8 mouse cellular contexts compared by ENCODE assay signal in the genomic region with DNA sequence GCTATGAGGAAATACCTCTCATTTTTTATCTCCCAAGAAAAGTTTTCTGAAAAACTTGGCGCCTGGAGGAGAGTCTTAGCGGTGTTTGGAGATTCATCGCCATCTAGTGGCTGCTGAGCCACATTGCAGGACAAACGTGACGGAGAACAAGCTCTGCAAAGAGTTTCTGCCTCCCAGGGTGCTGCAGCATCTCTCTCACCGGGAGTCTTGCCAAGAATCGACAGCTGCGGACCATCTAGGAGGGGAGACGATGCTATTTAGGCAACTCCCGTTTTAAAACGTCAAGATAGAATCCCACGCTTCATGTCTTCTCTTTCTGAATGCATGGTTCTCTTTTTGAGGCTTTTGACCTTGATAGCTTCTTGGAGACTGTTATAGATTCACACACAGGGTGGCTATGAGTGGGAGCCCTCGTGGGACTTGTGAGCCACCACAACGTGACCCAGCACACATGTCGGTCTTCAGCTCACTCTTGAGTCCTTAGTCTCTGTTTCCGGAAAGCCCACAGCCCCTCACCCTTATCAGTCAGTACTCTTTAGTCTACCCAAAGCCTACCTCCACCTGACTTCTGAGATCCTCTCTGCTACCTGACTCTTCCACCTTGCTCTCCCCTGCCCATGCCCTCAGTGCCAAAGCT.
A peak's percentile ranks its signal among the peaks of the same experiment; 100 is the strongest.
DNase-seq lines count a peak whose midpoint lies in the region; ATAC-seq and TF ChIP-seq lines count a peak whose summit lies in the region.

No protein-coding gene starts in this region.

- no peaks in the 10 kb centered on the region for H3K27me3 ChIP-seq in heart, embryonic 11.5 days (ENCODE audit: control insufficient read depth, insufficient read depth, low read length)
- H3K27me3 ChIP-seq in kidney, embryonic 15.5 days = 0 out of 2 replicates have a peak, but pooled peaks cover 5% of the 10 kb centered on the region
- H3K27me3 ChIP-seq in limb, embryonic 15.5 days = 0 out of 2 replicates have a peak, but pooled peaks cover 8% of the 10 kb centered on the region

- H3K4me3 ChIP-seq in bone marrow macrophage, adult 2 months (ENCODE audit: insufficient read depth, low read length) = no peak overlapping the region
- H3K4me3 ChIP-seq in embryonic fibroblast, embryonic 13.5 days (ENCODE audit: insufficient read depth, low read length) = no peak overlapping the region
- no peak overlapping the region for H3K4me3 ChIP-seq in heart, embryonic 11.5 days (ENCODE audit: low read depth, low read length)
- H3K4me3 ChIP-seq in kidney, embryonic 15.5 days (replicated peaks) = peak overlapping the region; percentile 19
- H3K4me3 ChIP-seq in limb, embryonic 15.5 days = peak overlapping the region; percentile 3; the same call in 1 of the 2 replicates

- H3K27ac ChIP-seq in bone marrow macrophage, adult 2 months (ENCODE audit: insufficient read depth, low read depth, low read length) = no peak overlapping the region
- no peak overlapping the region for H3K27ac ChIP-seq in embryonic fibroblast, embryonic 13.5 days (ENCODE audit: insufficient read depth, low read length)
- H3K27ac ChIP-seq in heart, embryonic 11.5 days (ENCODE audit: low read depth, low read length) = no peak overlapping the region
- H3K27ac ChIP-seq in kidney, embryonic 15.5 days = no peak overlapping the region
- H3K27ac ChIP-seq in limb, embryonic 15.5 days = no peak overlapping the region

- TF ChIP-seq POLR2A in bone marrow macrophage, adult 2 months (IDR thresholded peaks at IDR 0.05; ENCODE audit: borderline replicate concordance, low read depth, low read length) = no peak
- TF ChIP-seq POLR2A in embryonic fibroblast, embryonic 13.5 days (IDR thresholded peaks at IDR 0.05; ENCODE audit: low read depth, low read length) = no peak

- no peak overlapping the region for H3K9ac ChIP-seq in heart, embryonic 11.5 days (ENCODE audit: low read depth, low read length)
- H3K9ac ChIP-seq in kidney, embryonic 15.5 days = no peak overlapping the region
- no peak overlapping the region for H3K9ac ChIP-seq in limb, embryonic 15.5 days

- peaks cover 39% of the 10 kb centered on the region for H3K4me1 ChIP-seq in bone marrow macrophage, adult 2 months (ENCODE audit: control insufficient read depth, insufficient read depth, low read length)
- H3K4me1 ChIP-seq in embryonic fibroblast, embryonic 13.5 days (ENCODE audit: control insufficient read depth, insufficient read depth, low read length) = 0 out of 2 replicates have a peak, but pooled peaks cover 2% of the 10 kb centered on the region
- H3K4me1 ChIP-seq in heart, embryonic 11.5 days (ENCODE audit: control insufficient read depth, insufficient read depth, low read length) = peaks cover 6% of the 10 kb centered on the region; the same call in 1 of the 2 replicates
- peaks cover 16% of the 10 kb centered on the region for H3K4me1 ChIP-seq in kidney, embryonic 15.5 days
- H3K4me1 ChIP-seq in limb, embryonic 15.5 days = peaks cover 10% of the 10 kb centered on the region

- peak; percentile 89 for DNase-seq in 416B (ENCODE audit: low read depth)
- peak; percentile 47 to 55 for DNase-seq in monocyte, adult 2 months (ENCODE audit: low read depth in 1 of 2, low spot score in 2 of 2)
- peak; percentile 48 to 75 for DNase-seq in spleen, postnatal 4 days (ENCODE audit: low spot score in 2 of 2)

- peak overlapping the region; percentile 58 for H3K4me2 ChIP-seq in heart, embryonic 11.5 days
- H3K4me2 ChIP-seq in kidney, embryonic 15.5 days = peak overlapping the region; percentile 54
- peak overlapping the region; percentile 42 for H3K4me2 ChIP-seq in limb, embryonic 15.5 days

- peak; percentile 11; the same call in 1 of the 2 replicates for ATAC-seq in heart, embryonic 11.5 days (replicated peaks; ENCODE audit: insufficient number of reproducible peaks, low FRiP score, low TSS enrichment)
- ATAC-seq in kidney, embryonic 15.5 days (replicated peaks; ENCODE audit: low FRiP score) = peak; percentile 84
- peak; percentile 47; the same call in 1 of the 2 replicates for ATAC-seq in limb, embryonic 15.5 days (ENCODE audit: insufficient number of reproducible peaks, low FRiP score, low TSS enrichment, low read depth)

- peak; percentile 81 for TF ChIP-seq CTCF in bone marrow macrophage, adult 2 months (IDR thresholded peaks at IDR 0.05; ENCODE audit: low read depth, low read length)
- TF ChIP-seq CTCF in embryonic fibroblast, embryonic 13.5 days (IDR thresholded peaks at IDR 0.05; ENCODE audit: borderline replicate concordance, insufficient read depth, low read length) = peak; percentile 68; the same call in 1 of the 2 replicates

- no peaks in the 10 kb centered on the region for H3K9me3 ChIP-seq in heart, embryonic 11.5 days (replicated peaks; ENCODE audit: control insufficient read depth, low read length)
- H3K9me3 ChIP-seq in kidney, embryonic 15.5 days (replicated peaks) = no peaks in the 10 kb centered on the region
- H3K9me3 ChIP-seq in limb, embryonic 15.5 days = no peaks in the 10 kb centered on the region

- WGBS in heart, embryonic 11.5 days (ENCODE audit: insufficient replicate concordance) = 8% methylated on average over 16 of the region's 16 CpGs
- whole genome bisulfite sequencing in kidney, embryonic 15.5 days = 9% methylated on average over 16 of the region's 16 CpGs
- 13% methylated on average over 16 of the region's 16 CpGs for WGBS in limb, embryonic 15.5 days

- no peaks in the 10 kb centered on the region for H3K36me3 ChIP-seq in heart, embryonic 11.5 days (ENCODE audit: control insufficient read depth, insufficient read depth, low read length)
- H3K36me3 ChIP-seq in kidney, embryonic 15.5 days = no peaks in the 10 kb centered on the region
- H3K36me3 ChIP-seq in limb, embryonic 15.5 days = no peaks in the 10 kb centered on the region

Comparison
In these comparisons a context has a peak if more than half of its experiments do, and no peak if none do; other contexts are left out.
1. H3K4me3 ChIP-seq: peak in kidney, embryonic 15.5 days (single experiment) and limb, embryonic 15.5 days (single experiment); none in bone marrow macrophage, adult 2 months (single experiment), embryonic fibroblast, embryonic 13.5 days (single experiment) and heart, embryonic 11.5 days (single experiment).
2. ATAC-seq: peak in every context shown above with its lines; median percentile 84 in kidney, embryonic 15.5 days; 47 in limb, embryonic 15.5 days; 11 in heart, embryonic 11.5 days.
3. Peak in every context shown above with its lines, with median percentiles within 50 percentile points of each other: DNase-seq and H3K4me2 ChIP-seq.